Mouse (Mus musculus): ENCODE data around the gene Lrrc28.

The Lrrc28 gene

DNA sequence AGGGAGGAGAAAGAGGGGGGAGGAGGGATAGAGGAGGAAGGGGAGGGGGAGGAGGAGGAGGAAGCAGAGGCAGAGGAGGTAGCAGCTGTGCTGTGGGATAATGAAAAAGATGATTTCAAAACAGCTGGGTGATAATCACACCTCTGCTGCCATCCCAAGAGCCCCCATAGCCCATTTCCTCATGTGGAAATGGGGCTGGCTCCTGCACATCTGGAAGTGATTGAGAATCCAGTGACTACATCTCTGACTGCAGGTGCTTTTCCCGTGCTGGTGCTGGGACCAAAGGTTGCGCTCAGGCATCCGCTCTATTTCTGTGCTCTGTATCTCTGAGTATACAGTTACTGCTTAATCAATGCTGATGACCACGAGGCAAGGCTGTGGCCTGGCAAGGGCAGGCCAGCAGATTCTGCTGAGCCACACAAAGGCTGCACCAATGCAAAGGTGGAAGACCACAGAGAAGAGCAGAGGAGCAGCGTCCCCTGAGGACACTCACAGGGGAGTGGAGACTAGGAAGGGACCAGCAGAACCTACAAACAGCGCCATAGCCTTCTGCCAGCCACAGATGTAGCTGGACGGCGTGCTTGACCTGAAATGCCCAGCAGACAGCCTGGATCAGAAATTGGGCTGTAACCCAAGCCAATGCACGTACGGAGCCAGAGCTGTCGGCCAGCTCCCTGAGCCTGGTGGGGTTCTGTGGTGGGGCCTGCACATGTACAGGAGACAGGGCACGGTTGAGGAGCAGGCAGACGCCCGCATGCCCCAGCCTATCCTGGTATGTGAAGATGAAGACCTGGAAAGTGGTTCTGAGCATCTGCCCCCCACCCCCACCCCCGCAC, 157.9 kb downstream of the Lrrc28 start:
- no peak for DNase-seq (ENCODE audit: low read depth)

DNA sequence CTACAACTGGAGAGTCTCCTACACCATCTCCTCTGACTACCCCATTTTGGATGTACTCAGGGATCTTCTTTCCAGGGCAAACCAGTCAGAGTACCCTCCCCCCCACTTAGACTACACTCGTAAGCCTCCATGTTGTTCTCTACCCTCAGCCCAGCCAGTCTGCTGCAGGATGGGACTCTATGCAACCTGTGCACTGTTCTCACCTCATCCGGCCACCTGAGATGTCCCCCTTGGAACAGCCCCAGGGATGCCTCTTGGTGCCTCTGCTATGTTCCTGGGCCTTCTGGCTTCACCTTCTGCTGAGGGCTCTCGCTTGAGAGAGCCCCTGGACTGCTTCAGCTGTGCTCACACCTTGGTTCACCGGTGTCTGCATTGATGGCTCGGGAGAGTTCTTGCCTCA, 158.7 kb downstream of the Lrrc28 start:
- no peak for DNase-seq (ENCODE audit: low read depth)

DNA sequence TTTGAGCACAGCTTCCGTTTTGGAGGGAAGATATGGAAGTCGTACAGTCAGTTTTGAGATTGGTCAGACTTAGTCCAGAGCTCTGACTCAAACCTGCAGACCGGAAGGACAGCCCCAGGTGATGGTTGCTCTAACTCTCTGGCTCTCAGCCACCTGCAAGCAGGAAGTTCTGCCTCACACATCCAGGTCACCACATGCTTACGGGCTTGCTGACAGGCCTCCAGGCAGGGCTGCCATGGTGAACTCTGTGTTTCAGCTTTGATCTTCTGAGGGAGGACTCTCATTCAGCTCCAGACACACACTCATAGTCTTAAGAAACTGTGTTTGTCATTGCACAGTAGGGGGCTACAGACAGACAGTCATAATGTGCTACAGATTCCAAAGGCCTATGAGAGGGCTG, 161.4 kb downstream of the Lrrc28 start:
- DNase-seq (ENCODE audit: low read depth), result no peak

DNA sequence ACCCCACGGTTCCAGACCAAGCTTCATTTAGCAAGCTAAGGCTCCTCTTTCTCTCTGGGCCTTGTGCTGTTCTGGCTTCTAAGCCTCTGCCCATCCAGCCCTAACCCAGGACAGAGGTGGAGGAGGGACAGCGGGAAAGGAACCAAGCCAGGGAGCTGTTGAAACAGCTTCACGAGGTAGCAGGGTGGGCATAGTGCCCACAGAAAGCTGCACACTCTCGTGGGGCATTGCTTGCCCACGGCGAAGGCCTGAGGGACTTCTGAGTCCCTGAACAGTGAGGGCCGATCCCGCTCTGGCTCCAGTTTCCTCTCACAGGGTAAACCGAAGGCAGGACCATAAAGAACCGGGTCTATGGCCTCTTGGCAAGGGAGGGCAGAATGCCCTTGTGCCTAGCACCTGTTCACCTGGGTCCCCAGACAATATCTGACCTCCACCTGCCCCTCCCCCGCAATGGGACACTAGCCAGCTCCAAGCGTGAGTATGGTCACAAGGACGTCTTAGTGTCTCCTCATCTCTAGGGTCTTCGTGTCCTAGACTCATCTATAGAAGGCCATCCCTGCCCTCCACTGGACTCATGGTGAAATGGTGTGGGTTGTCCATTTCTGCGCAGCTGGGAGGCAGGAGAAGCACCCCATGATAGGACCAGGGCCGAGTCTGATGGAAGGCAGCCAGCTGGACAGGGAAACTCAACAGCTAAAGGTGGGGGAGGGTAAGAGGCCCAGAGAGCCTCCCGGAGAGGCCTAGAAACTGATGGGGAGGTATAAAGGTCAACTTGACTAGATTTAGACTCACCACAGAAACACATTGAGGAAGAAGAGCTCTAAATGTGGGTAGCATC, 165.3 kb downstream of the Lrrc28 start:
- no peak for DNase-seq (ENCODE audit: low read depth)

DNA sequence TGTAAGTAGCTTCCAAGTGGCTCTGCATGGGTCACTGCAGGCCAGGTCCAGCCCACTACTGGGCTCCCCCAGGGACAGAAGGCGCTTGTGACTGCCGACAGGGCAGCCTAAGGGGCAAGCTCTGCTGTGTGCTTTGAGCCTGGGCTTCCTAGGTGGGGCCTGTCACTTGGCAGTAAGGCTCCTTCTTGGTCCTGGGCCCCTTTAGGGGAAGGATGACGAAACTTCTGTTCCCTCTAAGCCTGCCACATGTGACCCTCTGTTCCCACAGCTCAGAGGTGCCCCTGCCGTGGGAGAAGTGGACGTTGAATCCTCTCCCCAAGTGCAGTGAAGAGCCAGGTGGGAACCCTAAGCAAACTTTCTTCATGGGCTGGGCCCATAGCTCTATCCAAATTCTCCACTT, 165.9 kb downstream of the Lrrc28 start:
- DNase-seq (ENCODE audit: low read depth), result no peak

DNA sequence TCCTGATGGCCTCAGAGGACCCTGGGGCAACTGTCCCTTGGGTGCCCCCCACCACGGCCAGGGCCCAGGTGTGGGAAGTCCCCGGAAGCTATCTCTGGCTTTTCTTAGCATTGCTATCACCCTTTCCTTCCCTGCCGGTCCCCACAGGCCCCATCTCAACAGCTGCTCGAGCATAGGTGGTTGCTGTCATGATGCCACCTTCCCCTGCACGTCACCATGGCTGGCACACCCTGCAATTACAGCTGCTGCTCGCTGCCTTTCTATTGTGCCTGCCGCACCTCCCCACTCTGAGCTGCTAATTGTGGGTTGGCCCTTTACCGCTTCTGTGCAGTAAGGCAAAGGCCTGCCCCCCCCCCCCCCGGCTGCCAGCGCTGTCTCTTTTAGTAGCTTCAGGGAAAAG, 167.1 kb downstream of the Lrrc28 start:
- DNase-seq (ENCODE audit: low read depth), result no peak

DNA sequence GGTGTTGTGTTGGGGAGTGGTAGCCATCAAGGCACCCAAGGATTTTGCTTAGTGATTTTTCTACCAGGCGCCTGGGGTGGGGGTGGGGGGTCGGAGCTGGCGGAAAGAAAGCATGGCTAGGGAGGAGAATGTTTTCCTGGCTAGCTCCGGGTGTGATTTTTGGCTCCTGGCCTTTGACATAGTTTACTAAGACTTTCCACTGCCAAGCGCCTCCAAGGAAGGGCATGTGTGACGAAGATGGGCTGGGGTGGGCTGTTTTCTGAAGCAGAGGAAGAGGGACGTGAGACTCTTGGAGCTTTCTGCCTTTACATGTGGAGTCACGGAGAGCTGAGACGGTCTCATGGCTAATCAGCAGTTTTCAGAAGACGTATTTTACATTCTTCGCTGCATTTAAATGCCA, 173.8 kb downstream of the Lrrc28 start:
- DNase-seq (ENCODE audit: low read depth), result no peak

DNA sequence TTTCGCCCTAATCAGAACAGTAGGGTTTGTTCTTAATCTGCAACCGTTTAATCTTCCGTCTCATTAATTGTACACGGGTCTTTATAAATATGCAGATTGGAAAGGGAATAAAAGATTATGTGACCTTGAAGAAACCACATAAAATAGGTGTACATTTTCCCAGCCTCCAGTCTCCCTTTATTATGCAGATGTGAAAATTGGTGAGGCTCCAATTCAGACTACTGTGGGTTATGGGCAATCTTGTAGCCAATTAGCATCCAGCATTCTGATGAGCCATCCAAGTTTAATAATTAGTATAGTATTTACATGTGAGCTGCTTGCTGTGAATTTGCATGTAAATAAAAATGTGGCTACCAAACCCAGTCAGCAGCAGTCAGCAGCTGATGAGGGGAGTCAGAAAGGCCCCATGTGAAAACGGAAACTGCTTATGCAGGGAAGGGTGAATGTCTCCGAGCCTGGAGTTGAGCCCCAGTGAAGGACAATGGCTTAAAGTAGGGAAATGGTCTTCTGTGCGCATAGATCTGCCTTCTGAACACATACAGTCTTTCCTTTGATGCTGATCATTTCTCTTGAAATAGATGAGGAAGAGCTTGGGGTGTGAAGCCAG, 176.2 kb downstream of the Lrrc28 start:
- no peak for DNase-seq (ENCODE audit: low read depth)

DNA sequence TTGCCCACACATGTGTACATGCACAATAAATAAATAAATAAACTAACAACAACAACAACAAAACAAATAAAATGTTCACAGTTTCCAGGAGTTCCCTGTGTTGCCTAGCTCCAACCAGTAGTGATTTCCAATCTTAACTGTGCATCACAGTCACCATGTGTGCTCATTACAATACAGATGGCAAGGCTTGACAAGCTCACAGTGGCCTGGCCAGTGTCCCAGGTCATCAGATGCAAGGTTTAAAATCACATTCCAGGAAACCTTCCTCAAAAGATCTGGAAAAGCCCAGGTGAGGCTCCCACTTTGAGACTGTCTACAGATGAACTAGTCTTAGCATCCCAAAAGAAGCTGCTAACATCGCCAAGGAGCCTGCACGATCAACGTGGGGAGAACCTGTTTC, 176.9 kb downstream of the Lrrc28 start:
- no peak for DNase-seq (ENCODE audit: low read depth)

DNA sequence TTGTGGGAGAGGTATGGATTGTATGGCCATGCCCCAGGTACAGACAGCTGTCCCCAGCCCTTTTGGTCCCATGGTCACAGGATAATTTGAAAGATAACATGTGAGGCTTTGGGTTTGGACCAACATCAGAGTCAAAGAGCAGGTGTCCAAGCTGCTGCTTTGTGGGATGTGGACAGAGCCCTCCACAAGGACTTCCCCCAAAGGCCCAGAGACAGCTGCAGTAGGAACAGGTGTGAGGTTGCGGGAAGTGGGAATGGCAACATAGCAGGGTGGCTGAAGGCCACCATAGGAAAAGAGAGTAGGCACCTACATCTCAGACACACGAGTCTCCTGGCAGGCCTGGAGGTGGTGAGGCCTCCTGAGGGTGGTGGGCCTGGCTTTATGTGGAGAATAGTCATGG, 178.7 kb downstream of the Lrrc28 start:
- no peak for DNase-seq (ENCODE audit: low read depth)

DNA sequence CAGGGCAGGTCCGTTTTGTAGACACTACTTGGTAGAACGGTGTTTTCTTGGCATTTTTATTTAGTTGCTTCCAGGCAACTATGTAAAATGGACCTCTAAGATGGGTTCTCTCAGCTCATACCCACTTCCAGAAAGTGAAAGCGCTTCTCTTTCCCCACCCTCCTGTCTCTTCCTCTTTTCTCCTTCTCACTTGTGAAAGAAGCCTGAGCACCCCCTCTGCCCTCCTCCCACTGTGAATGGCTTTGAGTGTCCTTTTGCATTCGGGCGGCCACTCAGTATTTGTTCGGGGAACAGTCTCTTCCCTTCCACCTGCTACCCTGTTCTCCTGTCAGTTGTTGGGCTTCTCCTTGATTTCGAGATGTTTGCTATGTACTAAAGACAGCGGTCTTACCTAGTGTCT, 180.4 kb downstream of the Lrrc28 start:
- DNase-seq (ENCODE audit: low read depth), result no peak

DNA sequence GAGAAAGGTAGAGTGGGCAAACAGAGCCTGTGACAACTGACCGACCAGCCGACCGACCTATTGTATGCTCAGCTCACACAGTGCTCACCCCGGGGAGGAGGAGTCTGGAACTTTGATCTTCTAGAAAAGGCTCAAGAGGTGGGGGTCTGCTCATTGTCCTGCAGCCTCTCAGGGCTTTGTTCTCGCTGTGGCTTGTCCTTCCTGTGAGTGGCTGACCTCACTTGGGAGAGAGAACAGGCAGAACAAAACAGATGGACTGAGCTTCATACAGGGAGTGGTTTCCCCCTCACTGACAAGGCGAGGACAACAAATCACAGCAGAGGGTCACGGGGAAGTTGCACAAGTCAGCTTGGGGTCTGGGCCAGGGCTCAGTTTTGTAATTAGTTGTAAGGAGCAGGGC, 181.5 kb downstream of the Lrrc28 start:
- no peak for DNase-seq (ENCODE audit: low read depth)

All from induced T-regulatory cell, adult 2 months (primary cell).